Mouse (Mus musculus) kidney, adult 8-10 months (tissue): ENCODE measurements around the gene Slc12a5.

Experiments used
- DNase-seq, 2 experiments: peaks; one replicate each; pipeline ENCODE4 v3.0.0; 2022

The Slc12a5 gene

GRCm38 (mm10) chr2:165034131-165035057 is 73.8 kb downstream of the Slc12a5 start, which contains the start of gene Ncoa5:
Gene Ncoa5 (minus strand): TSS chr2:165034867.
- DNase-seq, result peak; percentile 97

GRCm38 (mm10) chr2:165035058-165035431 is 74.4 kb downstream of the Slc12a5 start:
- DNase-seq, result no peak

- no peak for DNase-seq
These were observed 76.8 kb downstream of the Slc12a5 start for GRCm38 (mm10) chr2:165037415-165037814.

DNA sequence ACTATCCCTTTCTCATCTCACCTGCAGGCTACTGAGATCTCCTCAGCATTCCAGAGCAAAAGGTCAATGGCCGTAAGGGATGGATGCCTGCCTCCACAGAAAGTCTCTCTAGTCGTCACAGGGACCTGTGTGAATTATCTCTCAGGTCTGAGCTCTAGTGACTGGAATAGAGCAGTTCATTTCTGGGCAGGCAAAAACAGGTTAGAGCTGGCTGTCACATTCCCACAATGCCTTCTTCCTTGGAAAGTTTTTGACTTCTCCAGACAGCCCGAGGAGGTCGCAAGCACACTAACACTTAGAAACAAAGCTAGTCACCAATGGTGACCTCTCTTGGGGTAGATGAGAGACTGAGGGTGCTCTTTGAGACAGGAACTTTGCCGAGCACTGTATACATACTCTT is 81.5 kb downstream of the Slc12a5 start:
- no peak for DNase-seq

GRCm38 (mm10) chr2:165043090-165043636 is 82.6 kb downstream of the Slc12a5 start:
- no peak for DNase-seq

GRCm38 (mm10) chr2:165043729-165044128 is 83.1 kb downstream of the Slc12a5 start:
- no peak for DNase-seq

DNA sequence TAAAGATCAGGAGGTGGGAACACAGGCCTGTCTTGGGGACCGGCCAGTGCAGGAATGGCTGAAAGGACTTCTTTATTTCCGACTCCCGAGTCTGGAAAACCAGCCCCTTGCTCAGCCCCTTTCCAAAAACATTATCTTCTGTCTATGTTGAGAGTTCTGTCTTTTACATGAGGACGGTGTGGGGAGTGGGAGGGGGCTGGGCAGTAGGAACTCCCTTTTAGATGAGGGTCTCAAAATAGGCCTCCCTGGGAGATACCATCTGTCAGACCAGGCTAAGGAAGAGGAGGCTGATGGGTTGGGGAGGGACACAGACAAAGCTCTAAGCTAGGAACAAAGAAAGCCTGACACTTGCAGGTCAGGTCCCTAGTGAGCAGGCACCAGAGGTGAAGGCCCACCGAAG is 88.4 kb downstream of the Slc12a5 start:
- DNase-seq, result no peak
